ENCODE assay signal across 7 mouse cellular contexts in the genomic region with DNA sequence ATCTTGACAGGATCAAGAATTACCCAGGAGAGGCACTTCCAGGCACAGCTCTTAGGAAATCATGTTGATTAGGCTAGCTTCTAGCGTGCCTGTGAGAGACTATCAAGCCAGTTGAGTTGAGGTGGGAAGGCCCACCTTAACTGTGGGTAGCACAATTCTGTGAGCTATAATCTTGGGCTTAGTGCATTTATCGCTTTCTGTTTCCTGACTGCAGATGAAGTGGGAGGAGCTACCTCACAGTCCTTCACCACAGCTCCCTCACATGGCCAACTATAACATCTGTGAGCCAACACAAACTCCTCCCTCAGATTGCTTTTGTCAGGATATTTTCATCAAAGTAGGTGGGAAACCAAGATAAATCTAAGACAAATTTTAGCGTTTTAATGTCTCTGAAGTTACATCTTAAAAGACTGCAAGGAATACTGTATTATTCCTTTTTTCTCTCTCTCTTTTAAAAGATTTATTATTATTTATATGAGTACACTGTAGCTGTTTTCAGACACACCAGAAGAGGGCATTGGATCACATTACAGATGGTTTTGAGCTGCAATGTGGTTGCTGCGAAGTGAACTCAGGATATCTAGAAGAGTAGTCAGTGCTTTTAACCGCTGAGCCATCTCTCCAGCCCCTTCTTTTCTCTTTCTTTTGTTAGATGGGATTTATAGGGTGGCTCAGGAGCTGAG. TPM values are rescaled to one million over a fixed set of nuclear protein-coding genes. Genes with fewer than 3 reads are reported as not detected.
A peak's percentile ranks its signal among the peaks of the same experiment; 100 is the strongest.
DNase-seq lines count a peak whose midpoint lies in the region; ATAC-seq lines count a peak whose summit lies in the region.

No protein-coding gene starts in this region.

- H3K4me1 ChIP-seq in intestine, embryonic 15.5 days (replicated peaks) = no peaks in the 10 kb centered on the region
- peaks cover 5% of the 10 kb centered on the region for H3K4me1 ChIP-seq in lung, embryonic 16.5 days (replicated peaks; ENCODE audit: control insufficient read depth, insufficient read depth, low read length)

- ATAC-seq in intestine, embryonic 15.5 days = peak; percentile 50; the same call in 1 of the 2 replicates
- peak; percentile 32; the same call in 1 of the 2 replicates for ATAC-seq in lung, embryonic 16.5 days (ENCODE audit: low read depth)

- 16% methylated on average over 5 of the region's 5 CpGs for WGBS in intestine, embryonic 15.5 days
- 12% methylated on average over 5 of the region's 5 CpGs for WGBS in lung, embryonic 16.5 days

- no peak overlapping the region for H3K27ac ChIP-seq in intestine, embryonic 15.5 days
- H3K27ac ChIP-seq in lung, embryonic 16.5 days (ENCODE audit: low read length) = no peak overlapping the region

- 0 out of 2 replicates have a peak overlapping the region, but pooled peaks have one; percentile 20 for H3K4me2 ChIP-seq in intestine, embryonic 15.5 days (replicated peaks)
- peak overlapping the region; percentile 12 for H3K4me2 ChIP-seq in lung, embryonic 16.5 days (ENCODE audit: low read depth, low read length)

- no peaks in the 10 kb centered on the region for H3K9me3 ChIP-seq in intestine, embryonic 15.5 days
- no peaks in the 10 kb centered on the region for H3K9me3 ChIP-seq in lung, embryonic 16.5 days (ENCODE audit: control insufficient read depth, low read length)

- no peak overlapping the region for H3K9ac ChIP-seq in intestine, embryonic 15.5 days
- 0 out of 2 replicates have a peak overlapping the region, but pooled peaks have one; percentile 9 for H3K9ac ChIP-seq in lung, embryonic 16.5 days (ENCODE audit: low read length)

- H3K36me3 ChIP-seq in intestine, embryonic 15.5 days = no peaks in the 10 kb centered on the region
- H3K36me3 ChIP-seq in lung, embryonic 16.5 days (ENCODE audit: control insufficient read depth, insufficient read depth, low read length) = no peaks in the 10 kb centered on the region

- DNase-seq in urinary bladder, postnatal 14 days (ENCODE audit: low spot score) = peak; percentile 51
- no peak for DNase-seq in urinary bladder, adult 2 months (ENCODE audit: low spot score)
- peak; percentile 61 for DNase-seq in adrenal gland, postnatal 14 days
- DNase-seq in gastrocnemius, postnatal 14 days = peak; percentile 18
- DNase-seq in spleen, postnatal 36 days (ENCODE audit: low spot score in 2 of 2) = peak; percentile 66 to 71

- H3K27me3 ChIP-seq in intestine, embryonic 15.5 days (replicated peaks) = no peaks in the 10 kb centered on the region
- no peaks in the 10 kb centered on the region for H3K27me3 ChIP-seq in lung, embryonic 16.5 days (ENCODE audit: control insufficient read depth, insufficient read depth, low read depth, low read length)

- no peak overlapping the region for H3K4me3 ChIP-seq in intestine, embryonic 15.5 days (replicated peaks)
- no peak overlapping the region for H3K4me3 ChIP-seq in lung, embryonic 16.5 days (ENCODE audit: low read length)

- intact Hi-C loops in gastrocnemius, postnatal 14 days (cut with DNase I; ENCODE audit: low total_unique reads) = no loop called here

RNA-seq across cellular contexts. Expression of gene Med15, which starts 5.4 kb away (rescaled TPM):
- polyA plus RNA-seq in urinary bladder, adult 2 months (2012; rRNA removed) = 36.5 and 56.4 TPM in 2 replicates
- total RNA-seq in adrenal gland, postnatal 14 days (2021) = 51.3 and 60.3 TPM in 2 replicates
- 10 to 100 TPM; 19.8 to 20.9 TPM for total RNA-seq in gastrocnemius, postnatal 14 days (2021)
- polyA plus RNA-seq in intestine, embryonic 15.5 days (2015; fragmentation: Nextera tagmentation; extraction: Ambion mirVana) = 38.0 and 43.0 TPM in 2 replicates
- 46.0 and 47.1 TPM in 2 replicates for polyA plus RNA-seq in lung, embryonic 16.5 days (2015; fragmentation: Nextera tagmentation; extraction: Ambion mirVana)

RNA-seq across cellular contexts. Expression of gene Klhl22, which starts 32.1 kb away (rescaled TPM):
- polyA plus RNA-seq in urinary bladder, adult 2 months (2012; rRNA removed) = 38.8 and 40.9 TPM in 2 replicates
- 40.3 and 43.1 TPM in 2 replicates for total RNA-seq in adrenal gland, postnatal 14 days (2021)
- 10 to 100 TPM; 17.3 to 19.9 TPM for total RNA-seq in gastrocnemius, postnatal 14 days (2021)
- 52.3 and 55.6 TPM in 2 replicates for polyA plus RNA-seq in intestine, embryonic 15.5 days (2015; fragmentation: Nextera tagmentation; extraction: Ambion mirVana)
- polyA plus RNA-seq in lung, embryonic 16.5 days (2015; fragmentation: Nextera tagmentation; extraction: Ambion mirVana) = 59.0 and 62.8 TPM in 2 replicates
